Mouse (Mus musculus) erythroblast, embryonic 14.5 days (primary cell): Measurements from ENCODE around the gene Zfp109.

Experiments
- GATA1 ChIP-seq: IDR thresholded peaks from 2 replicates; pipeline ENCODE4 v1.6.1; 2012; ENCODE audit warnings: low read length, inconsistent platforms, mixed read lengths
- TAL1 ChIP-seq: IDR thresholded peaks from 3 replicates; pipeline ENCODE4 v1.6.1; 2012; ENCODE audit warnings: low read length, inconsistent platforms, mixed read lengths

DNA sequence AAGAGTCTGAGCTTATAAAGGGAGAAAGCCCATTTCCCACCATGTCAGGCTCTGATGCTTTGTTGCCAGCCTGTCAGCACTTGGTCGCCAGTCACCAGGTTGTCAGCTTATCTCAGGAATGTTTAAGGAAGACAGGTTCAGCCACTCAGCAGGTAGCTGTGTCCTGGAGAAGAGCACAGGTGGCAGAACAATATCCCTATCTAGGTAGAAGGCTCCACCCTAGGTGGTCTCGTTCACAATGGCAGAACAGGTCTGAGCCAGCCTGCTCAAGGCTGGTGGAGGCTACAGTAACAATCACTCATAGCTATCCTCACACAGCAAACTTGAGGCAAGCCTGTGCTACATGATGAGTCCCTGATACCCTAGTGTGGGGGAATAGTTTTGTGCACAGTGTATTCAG, 46.0 kb downstream of the Zfp109 start:
- TF ChIP-seq GATA1 (no peak), TAL1 (no peak)
